Mouse (Mus musculus) G1E (cell line): ENCODE measurements at regions not wholly inside any gene's neighbourhood (a gene's known extent, or its start where the extent isn't known, plus 50 kb on each side); places are given as distances from the start of the nearest gene placed in this dataset.

Experiments
- CTCF ChIP-seq: IDR thresholded peaks from 2 replicates; pipeline ENCODE4 v1.5.1; 2012; ENCODE audit warnings: low read depth, low read length, inconsistent platforms, mixed read lengths
- GATA2 ChIP-seq: IDR thresholded peaks from 2 replicates; pipeline ENCODE4 v1.6.1; 2012; ENCODE audit warnings: low read depth, low read length, inconsistent platforms, borderline replicate concordance
- TAL1 ChIP-seq: conservative IDR thresholded peaks from 2 replicates; pipeline ENCODE4 v1.6.1; 2012; ENCODE audit warnings: low read depth, low read length, inconsistent platforms, mixed read lengths

- TF ChIP-seq CTCF, result no peak
- no peak for TF ChIP-seq GATA2
- no peak for TF ChIP-seq TAL1
Measured at GRCm38 (mm10) chr12:15971786-15972185, 155.1 kb upstream of the Trib2 start.
